Mouse (Mus musculus) small intestine, adult 2 months (tissue): ENCODE data around the gene Olfr643.

Source experiments
- CTCF ChIP-seq: fragments of 200-500 bp; IDR thresholded peaks from 2 replicates; pipeline ENCODE4 v1.5.1; 2012; ENCODE audit warnings: low read depth, mild to moderate bottlenecking, control low read depth, inconsistent platforms, low read length, moderate library complexity, mixed read lengths; ENCODE audit not compliant: insufficient replicate concordance, insufficient read length; ENCODE audit errors: extremely low read depth
- POLR2A ChIP-seq: fragments of 200-500 bp; IDR thresholded peaks from 2 replicates; pipeline ENCODE4 v1.6.1; 2012; ENCODE audit warnings: low read depth, mild to moderate bottlenecking, control low read depth, inconsistent platforms, low read length, moderate library complexity

- TF ChIP-seq POLR2A, result no peak
- TF ChIP-seq CTCF, result no peak
These were observed 78.0 kb downstream of the Olfr643 start for GRCm38 (mm10) chr7:104059215-104059614.
